Comparison of ENCODE assay signal across 10 mouse cellular contexts in the genomic region with DNA sequence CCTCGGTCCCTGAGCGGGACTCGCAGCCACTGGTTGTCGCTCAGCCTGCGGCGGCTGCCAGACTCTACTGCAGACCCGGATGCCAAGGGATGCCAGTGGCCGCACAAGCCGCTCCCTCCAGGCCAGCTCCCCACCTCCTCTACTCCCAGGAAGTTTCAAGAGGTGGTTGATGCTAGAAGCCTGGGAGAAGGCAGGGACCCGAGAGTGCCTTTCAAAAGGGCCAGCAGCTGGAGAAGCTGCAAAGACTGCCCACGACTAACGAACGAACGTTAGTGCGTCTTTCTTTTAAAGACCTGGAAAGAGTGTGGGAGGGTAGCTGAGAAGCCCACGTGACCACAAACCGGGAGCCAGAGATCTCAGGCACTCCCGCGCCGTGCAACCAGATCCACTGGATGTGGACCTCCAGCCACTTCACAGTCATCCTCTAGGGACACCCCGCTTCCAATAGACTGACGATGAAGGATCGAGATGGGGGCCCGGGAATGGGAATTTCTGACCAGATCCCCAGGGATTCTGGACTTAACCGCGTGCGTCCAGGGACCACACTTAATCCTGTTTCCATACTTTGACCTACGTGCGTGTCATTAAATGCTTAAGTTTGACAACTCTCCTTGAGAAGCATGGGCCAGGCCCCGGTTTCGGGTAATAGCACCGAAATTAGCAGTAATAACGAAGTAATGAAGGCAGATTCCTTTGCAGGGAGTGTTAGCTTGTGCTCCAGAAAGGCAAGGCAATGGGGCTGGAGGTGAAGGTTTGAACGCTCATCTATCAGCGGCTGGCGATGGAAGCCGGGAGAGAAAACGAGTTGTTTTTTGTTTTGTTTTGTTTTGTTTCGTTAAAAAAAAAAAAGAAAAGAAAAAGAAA. TPM values are rescaled to one million over a fixed set of nuclear protein-coding genes. Genes with fewer than 3 reads are reported as not detected.
DNase-seq lines count a peak whose midpoint lies in the region; ATAC-seq and TF ChIP-seq lines count a peak whose summit lies in the region.
"Had no signal": no experiment of that assay in that cellular context is flagged by ENCODE, and none has a peak within 500 bp of the region (broad histone marks: within the 10 kb centered on the region; RNA-seq: fewer than 3 reads in every experiment).

A gene (minus strand): TSS at position 260 of the 864 bp plus-strand sequence.

- no peaks in the 10 kb centered on the region for H3K9me3 ChIP-seq in liver, embryonic 12.5 days (replicated peaks)
- no peaks in the 10 kb centered on the region for H3K9me3 ChIP-seq in midbrain, postnatal 0 days (ENCODE audit: low read length)
- H3K9me3 ChIP-seq: G1E had no signal

- H3K9ac ChIP-seq in liver, embryonic 12.5 days: no peak within 1 kb of the TSS
- peak within 1 kb of the TSS; percentile 44 for H3K9ac ChIP-seq in midbrain, postnatal 0 days (replicated peaks; ENCODE audit: low read length, poor library complexity, severe bottlenecking)

- TF ChIP-seq CTCF in midbrain, postnatal 0 days (IDR thresholded peaks at IDR 0.05): no peak

- H3K36me3 ChIP-seq in liver, embryonic 12.5 days: no peaks in the 10 kb centered on the region
- H3K36me3 ChIP-seq in midbrain, postnatal 0 days (ENCODE audit: insufficient read depth, low read length): no peaks in the 10 kb centered on the region
- H3K36me3 ChIP-seq: G1E had no signal

- no peak for DNase-seq in frontal cortex, adult 2 months (ENCODE audit: extremely low spot score in 1 of 2, low spot score in 1 of 2)
- peak; percentile 69 for DNase-seq in ES-CJ7 (ENCODE audit: low read depth, low spot score)
- DNase-seq in embryo, embryonic 11.5 days (ENCODE audit: low read depth, low spot score): peak; percentile 16
- peak; percentile 43 for DNase-seq in heart, postnatal 4 days
- peak; percentile 44 for DNase-seq in midbrain, postnatal 0 days (ENCODE audit: low spot score)

- H3K27ac ChIP-seq in liver, embryonic 12.5 days: no peak within 1 kb of the TSS
- H3K27ac ChIP-seq in midbrain, postnatal 0 days (ENCODE audit: low read depth, low read length): no peak within 1 kb of the TSS

- peak within 1 kb of the TSS; percentile 43 for H3K4me3 ChIP-seq in liver, embryonic 12.5 days
- peak within 1 kb of the TSS; percentile 40 for H3K4me3 ChIP-seq in midbrain, postnatal 0 days (ENCODE audit: low read depth, low read length)

- peak; percentile 67 for ATAC-seq in frontal cortex, adult (ENCODE audit: low TSS enrichment)
- no peak for ATAC-seq in liver, embryonic 12.5 days
- no peak; the same call in 1 of the 2 replicates for ATAC-seq in midbrain, postnatal 0 days (ENCODE audit: low FRiP score)
- ATAC-seq in erythroid progenitor cell, adult 5-6 weeks (replicated peaks; ENCODE audit: low FRiP score, poor library complexity, severe bottlenecking): no peak

- H3K4me2 ChIP-seq in liver, embryonic 12.5 days: peak within 1 kb of the TSS; percentile 67
- peak within 1 kb of the TSS; percentile 96 for H3K4me2 ChIP-seq in midbrain, postnatal 0 days (ENCODE audit: low read depth, low read length, poor library complexity, severe bottlenecking)

- under 1% methylated on average over 39 of the region's 39 CpGs for WGBS in liver, embryonic 12.5 days (ENCODE audit: insufficient replicate concordance)
- WGBS in midbrain, postnatal 0 days: under 1% methylated on average over 39 of the region's 39 CpGs

- H3K27me3 ChIP-seq in liver, embryonic 12.5 days (replicated peaks): peaks cover 46% of the 10 kb centered on the region
- no peaks in the 10 kb centered on the region for H3K27me3 ChIP-seq in midbrain, postnatal 0 days (ENCODE audit: insufficient read depth, low read length)

- H3K4me1 ChIP-seq in liver, embryonic 12.5 days: peaks cover 8% of the 10 kb centered on the region
- no peaks in the 10 kb centered on the region for H3K4me1 ChIP-seq in midbrain, postnatal 0 days (ENCODE audit: insufficient read depth, low read length)

RNA-seq across cellular contexts. Expression of the gene that starts here (rescaled TPM):
- 0.22 and 0.25 TPM in 2 replicates for polyA plus RNA-seq in frontal cortex, adult 2 months (2012; rRNA removed)
- total RNA-seq in heart, postnatal 4 days (2021): under 1 TPM; 0.12 to 0.23 TPM
- 0.11 and 0.14 TPM in 2 replicates for polyA plus RNA-seq in liver, embryonic 12.5 days (2016; fragmentation: Nextera tagmentation; extraction: Ambion mirVana)
- 0.19 and 0.44 TPM in 2 replicates for total RNA-seq in midbrain, postnatal 0 days (2014; rRNA removed)
- polyA plus RNA-seq in midbrain, postnatal 0 days (2015; fragmentation: Nextera tagmentation; extraction: Ambion mirVana): 0.20 and 0.25 TPM in 2 replicates
- not detected in 2 replicates for total RNA-seq in erythroid progenitor cell, adult 5-6 weeks (2015; ENCODE audit: low replicate concordance)
- not detected in 2 replicates for total RNA-seq in erythroid progenitor cell, adult 5-6 weeks (2017; ENCODE audit: low replicate concordance)
- total RNA-seq: liver, adult 2 months had no signal
- polyA plus RNA-seq: G1E; liver, adult 2 months had no signal

Comparison
In these comparisons a context has a peak if more than half of its experiments do, and no peak if none do; other contexts are left out.
1. Peak in DNase-seq in heart, postnatal 4 days; RNA of the gene not detected or under 1 TPM.
2. Peak in DNase-seq, H3K4me3 ChIP-seq, H3K9ac ChIP-seq and H3K4me2 ChIP-seq in midbrain, postnatal 0 days; RNA of the gene not detected or under 1 TPM.
3. DNase-seq: peak in ES-CJ7 (single experiment) and embryo, embryonic 11.5 days (single experiment); none in frontal cortex, adult 2 months (0 of 2).